Mouse (Mus musculus): ENCODE measurements at regions not wholly inside any gene's neighbourhood (a gene's known extent, or its start where the extent isn't known, plus 50 kb on each side); places are given as distances from the start of the nearest gene placed in this dataset.
"Not testable (repeated sequence)": the region's sequence is repeated elsewhere in the genome, so short reads cannot be mapped to it uniquely, and the experiment has no call there.

DNA sequence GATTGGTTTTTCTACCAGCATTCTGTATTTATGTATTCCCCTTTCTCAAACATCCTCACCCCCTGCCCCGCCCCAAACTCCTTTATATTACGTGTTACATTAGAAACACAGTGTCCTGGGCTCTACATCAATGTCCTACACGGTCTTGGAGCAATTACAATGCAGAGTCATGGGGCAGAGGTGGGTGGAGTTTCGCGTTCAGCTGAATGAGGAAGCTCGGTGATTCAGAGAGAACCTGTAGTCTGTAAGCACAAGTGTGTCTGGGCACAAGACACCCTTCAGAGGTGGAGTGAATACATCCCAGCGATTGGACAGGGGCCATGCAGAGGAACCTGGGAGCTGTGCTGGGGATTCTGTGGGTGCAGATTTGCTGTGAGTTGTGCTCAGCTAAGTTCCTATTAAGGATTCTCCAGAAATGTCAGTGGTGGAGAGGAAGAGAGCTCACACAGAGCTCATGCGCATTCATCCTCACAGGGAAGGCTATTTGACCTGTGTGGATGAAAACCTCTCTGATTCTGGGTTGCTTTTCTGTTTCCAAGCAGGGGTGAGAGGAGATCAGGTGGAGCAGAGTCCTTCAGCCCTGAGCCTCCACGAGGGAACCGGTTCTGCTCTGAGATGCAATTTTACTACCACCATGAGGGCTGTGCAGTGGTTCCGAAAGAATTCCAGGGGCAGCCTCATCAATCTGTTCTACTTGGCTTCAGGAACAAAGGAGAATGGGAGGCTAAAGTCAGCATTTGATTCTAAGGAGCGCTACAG lies 495.2 kb upstream of the Olfr1507 start:
- H3K27me3 ChIP-seq; H3K4me1 ChIP-seq; ATAC-seq (ENCODE audit: insufficient number of reproducible peaks, low FRiP score, low TSS enrichment, low read depth); H3K4me2 ChIP-seq (replicated peaks); H3K9me3 ChIP-seq (replicated peaks); H3K4me3 ChIP-seq (replicated peaks); H3K27ac ChIP-seq (replicated peaks); H3K9ac ChIP-seq; H3K36me3 ChIP-seq: not testable (repeated sequence)
- no CpG with 5 or more reads among the region's 12 CpGs for WGBS

DNA sequence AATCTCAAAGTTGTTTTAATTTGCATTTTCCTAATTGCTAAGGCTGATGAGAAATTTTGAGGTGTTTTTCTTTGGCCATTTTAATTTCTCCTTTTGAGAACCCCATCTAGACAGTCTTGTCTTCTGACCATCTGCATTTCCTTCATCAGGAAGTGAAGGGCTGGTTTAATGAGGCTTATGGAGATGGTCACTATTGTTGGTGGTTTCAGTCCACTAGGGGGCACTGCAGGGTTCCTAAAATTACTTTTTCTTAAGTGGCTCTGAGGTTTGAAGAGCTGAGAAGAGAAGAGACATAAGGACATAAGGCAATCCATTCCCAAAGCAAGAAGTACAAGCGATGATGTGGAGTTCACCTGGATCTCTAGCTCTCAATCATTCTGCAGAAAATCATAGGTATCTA lies 494.4 kb upstream of the Olfr1507 start:
- H3K9me3 ChIP-seq (replicated peaks); H3K4me1 ChIP-seq; H3K4me3 ChIP-seq (replicated peaks); H3K9ac ChIP-seq; H3K27ac ChIP-seq (replicated peaks); H3K36me3 ChIP-seq; H3K4me2 ChIP-seq (replicated peaks); ATAC-seq (ENCODE audit: insufficient number of reproducible peaks, low FRiP score, low TSS enrichment, low read depth); H3K27me3 ChIP-seq: not testable (repeated sequence)
- WGBS = 84% methylated on average over 1 of the region's 1 CpGs

DNA sequence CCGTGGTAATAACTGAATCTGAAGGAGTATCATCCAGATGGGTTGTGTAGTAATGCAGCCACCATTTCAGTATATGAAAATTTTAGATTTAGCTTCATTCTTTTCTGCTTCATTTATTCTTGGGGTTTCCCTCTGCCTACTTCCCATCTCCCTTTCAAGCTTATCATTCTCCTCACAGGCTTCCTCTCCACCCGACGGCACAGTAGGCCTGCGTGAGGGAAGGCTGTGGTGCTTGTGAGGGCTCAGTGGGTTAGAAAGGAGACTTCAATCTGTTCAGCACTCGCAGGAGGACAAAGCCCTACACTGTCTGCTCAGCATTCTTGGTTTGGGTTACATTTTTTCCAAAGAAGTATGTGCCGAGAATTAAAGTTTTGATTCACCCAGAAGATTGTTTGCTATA lies 493.0 kb upstream of the Olfr1507 start:
- not testable (repeated sequence) for H3K4me3 ChIP-seq (replicated peaks); H3K4me1 ChIP-seq; H3K9me3 ChIP-seq (replicated peaks); H3K27ac ChIP-seq (replicated peaks); H3K9ac ChIP-seq; H3K4me2 ChIP-seq (replicated peaks); H3K27me3 ChIP-seq; H3K36me3 ChIP-seq; ATAC-seq (ENCODE audit: insufficient number of reproducible peaks, low FRiP score, low TSS enrichment, low read depth)
- no CpG with 5 or more reads among the region's 6 CpGs for WGBS

DNA sequence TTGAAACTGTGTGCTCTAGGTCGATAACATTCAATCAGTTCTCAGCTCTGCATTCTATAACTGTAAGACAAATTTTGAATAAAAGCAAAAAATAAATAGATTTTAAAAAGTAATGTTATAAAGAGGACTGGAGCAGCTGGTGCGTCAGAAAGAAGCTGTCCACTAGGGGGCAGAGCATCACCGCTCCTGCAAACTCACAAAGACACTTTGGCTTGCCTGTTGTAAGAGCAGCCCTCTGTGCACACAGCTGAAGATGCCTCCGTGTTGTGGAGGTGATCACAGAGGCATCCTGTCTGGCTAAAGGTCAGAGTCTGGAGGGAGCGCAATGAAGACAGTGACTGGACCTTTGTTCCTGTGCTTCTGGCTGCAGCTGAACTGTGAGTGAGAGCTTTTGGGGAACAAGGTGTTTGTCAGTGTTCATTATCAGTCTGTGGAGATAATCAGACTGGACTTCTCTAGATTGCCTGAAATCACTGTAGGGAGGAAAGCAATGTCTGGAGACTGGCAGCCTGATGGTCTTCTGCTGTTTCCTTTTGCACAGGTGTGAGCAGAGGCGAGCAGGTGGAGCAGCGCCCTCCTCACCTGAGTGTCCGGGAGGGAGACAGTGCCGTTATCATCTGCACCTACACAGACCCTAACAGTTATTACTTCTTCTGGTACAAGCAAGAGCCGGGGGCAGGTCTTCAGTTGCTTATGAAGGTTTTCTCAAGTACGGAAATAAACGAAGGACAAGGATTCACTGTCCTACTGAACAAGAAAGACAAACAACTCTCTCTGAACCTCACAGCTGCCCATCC lies 476.9 kb upstream of the Olfr1507 start:
- not testable (repeated sequence) for H3K4me1 ChIP-seq; H3K27ac ChIP-seq (replicated peaks); H3K36me3 ChIP-seq; H3K9me3 ChIP-seq (replicated peaks); H3K4me3 ChIP-seq (replicated peaks); H3K27me3 ChIP-seq; ATAC-seq (ENCODE audit: insufficient number of reproducible peaks, low FRiP score, low TSS enrichment, low read depth); H3K4me2 ChIP-seq (replicated peaks); H3K9ac ChIP-seq
- no CpG with 5 or more reads among the region's 12 CpGs for WGBS

DNA sequence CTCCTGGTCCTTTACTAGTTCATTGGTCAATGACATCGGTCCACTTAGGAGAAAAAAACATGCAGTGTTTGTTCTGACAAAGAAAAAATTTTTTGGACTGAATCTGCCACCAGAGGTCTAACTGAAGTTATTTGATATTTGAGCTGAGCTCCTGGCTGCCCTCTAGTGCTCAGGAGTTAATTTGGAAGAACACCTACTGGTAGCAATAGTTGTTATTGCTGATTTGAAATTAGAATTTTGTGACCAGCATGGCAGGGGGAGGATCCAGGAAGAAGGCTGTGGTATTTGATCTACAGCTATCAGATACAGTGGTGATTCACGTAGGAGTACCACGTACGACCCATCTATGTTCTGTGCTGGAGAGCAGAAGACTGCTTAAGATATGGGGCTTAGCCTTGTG lies 466.6 kb upstream of the Olfr1507 start:
- 87% methylated on average over 3 of the region's 4 CpGs for WGBS
- ATAC-seq (ENCODE audit: insufficient number of reproducible peaks, low FRiP score, low TSS enrichment, low read depth); H3K9ac ChIP-seq; H3K4me2 ChIP-seq (replicated peaks); H3K27ac ChIP-seq (replicated peaks); H3K36me3 ChIP-seq; H3K27me3 ChIP-seq; H3K4me1 ChIP-seq; H3K9me3 ChIP-seq (replicated peaks); H3K4me3 ChIP-seq (replicated peaks): not testable (repeated sequence)

DNA sequence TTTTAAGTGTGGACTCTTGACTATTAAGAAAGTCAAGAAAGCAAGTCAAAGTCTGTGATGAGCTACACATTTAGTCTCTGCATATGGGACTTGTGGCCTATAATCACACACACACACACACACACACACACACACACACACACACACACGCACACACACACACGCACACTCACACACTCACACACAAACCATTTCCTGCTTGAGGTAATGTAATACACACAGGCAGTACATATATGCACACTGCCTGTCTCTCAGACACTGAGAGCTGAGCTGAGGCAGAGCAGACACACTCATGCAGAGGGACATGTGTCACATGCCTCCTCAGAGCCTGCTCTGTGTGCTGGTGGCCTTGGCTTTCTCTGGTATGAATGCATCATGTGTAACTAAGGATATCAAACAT lies 461.0 kb upstream of the Olfr1507 start:
- H3K9ac ChIP-seq; H3K36me3 ChIP-seq; H3K27me3 ChIP-seq; H3K4me1 ChIP-seq; ATAC-seq (ENCODE audit: insufficient number of reproducible peaks, low FRiP score, low TSS enrichment, low read depth); H3K4me3 ChIP-seq (replicated peaks); H3K4me2 ChIP-seq (replicated peaks); H3K27ac ChIP-seq (replicated peaks); H3K9me3 ChIP-seq (replicated peaks): not testable (repeated sequence)
- 83% methylated on average over 2 of the region's 2 CpGs for WGBS

DNA sequence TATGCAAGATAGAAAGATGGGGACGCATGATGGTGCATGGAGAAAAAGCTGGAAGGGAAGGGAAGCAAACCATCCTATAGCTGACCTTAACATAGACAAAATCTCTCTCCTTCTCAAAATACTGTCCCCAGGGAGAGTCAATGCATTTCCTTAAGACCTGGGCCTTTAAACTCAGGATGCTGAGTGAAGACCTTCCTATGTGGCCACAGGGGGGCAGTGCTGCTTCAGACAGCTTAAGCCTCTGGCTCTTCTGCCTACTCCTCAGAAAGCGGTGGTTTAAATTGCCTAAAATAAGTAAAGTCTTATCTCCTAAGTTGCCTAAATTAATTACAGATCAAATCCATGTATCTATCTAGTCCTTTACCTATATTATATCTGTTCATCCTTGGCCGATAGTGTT lies 449.4 kb upstream of the Olfr1507 start:
- not testable (repeated sequence) for H3K9me3 ChIP-seq (replicated peaks); H3K9ac ChIP-seq; ATAC-seq (ENCODE audit: insufficient number of reproducible peaks, low FRiP score, low TSS enrichment, low read depth); H3K4me1 ChIP-seq; H3K4me2 ChIP-seq (replicated peaks); H3K4me3 ChIP-seq (replicated peaks); H3K36me3 ChIP-seq; H3K27me3 ChIP-seq; H3K27ac ChIP-seq (replicated peaks)
- WGBS = no CpG with 5 or more reads among the region's 3 CpGs

DNA sequence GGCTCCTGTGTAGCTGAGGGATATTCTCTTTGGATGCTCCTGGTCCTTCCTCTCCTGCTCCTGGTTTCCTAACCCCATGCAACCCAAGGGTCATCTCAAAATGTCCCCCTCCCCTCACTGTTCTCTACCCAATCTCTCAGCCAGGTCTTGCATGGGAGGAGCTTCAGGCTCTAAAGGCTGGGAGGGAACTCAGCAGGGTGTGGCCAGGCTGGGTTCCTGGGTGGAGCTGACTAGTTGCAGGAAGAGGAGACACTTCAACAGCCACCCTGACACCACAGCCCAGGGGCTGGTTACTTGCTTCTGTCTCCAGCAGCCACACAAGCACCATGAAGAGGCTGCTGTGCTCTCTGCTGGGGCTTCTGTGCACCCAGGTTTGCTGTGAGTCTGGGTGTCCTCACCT lies 446.9 kb upstream of the Olfr1507 start:
- not testable (repeated sequence) for H3K9ac ChIP-seq; H3K9me3 ChIP-seq (replicated peaks); H3K4me2 ChIP-seq (replicated peaks); H3K4me1 ChIP-seq; ATAC-seq (ENCODE audit: insufficient number of reproducible peaks, low FRiP score, low TSS enrichment, low read depth); H3K27me3 ChIP-seq; H3K27ac ChIP-seq (replicated peaks); H3K4me3 ChIP-seq (replicated peaks); H3K36me3 ChIP-seq

DNA sequence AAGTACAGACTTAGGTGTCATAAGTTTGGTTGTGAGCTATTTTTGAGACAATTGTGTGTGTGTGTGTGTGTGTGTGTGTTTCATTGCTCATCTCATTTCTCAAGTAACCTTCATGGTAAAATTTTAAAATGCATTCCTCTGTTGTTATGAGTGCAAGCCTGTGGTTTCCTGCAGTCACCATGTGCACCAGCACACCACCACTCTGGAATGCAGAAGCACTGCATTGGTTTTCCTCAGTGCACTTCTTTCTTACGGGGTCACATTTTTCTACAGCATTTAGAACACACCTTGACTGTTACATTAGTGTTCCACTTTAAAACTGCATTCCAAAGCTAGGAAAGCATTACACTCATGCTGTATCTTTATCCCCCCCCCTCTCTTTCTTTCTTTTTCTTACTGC lies 446.2 kb upstream of the Olfr1507 start:
- not testable (repeated sequence) for ATAC-seq (ENCODE audit: insufficient number of reproducible peaks, low FRiP score, low TSS enrichment, low read depth); H3K9ac ChIP-seq; H3K4me1 ChIP-seq; H3K4me2 ChIP-seq (replicated peaks); H3K4me3 ChIP-seq (replicated peaks); H3K36me3 ChIP-seq; H3K27me3 ChIP-seq; H3K27ac ChIP-seq (replicated peaks); H3K9me3 ChIP-seq (replicated peaks)
- no CpG with 5 or more reads among the region's 1 CpGs for WGBS

DNA sequence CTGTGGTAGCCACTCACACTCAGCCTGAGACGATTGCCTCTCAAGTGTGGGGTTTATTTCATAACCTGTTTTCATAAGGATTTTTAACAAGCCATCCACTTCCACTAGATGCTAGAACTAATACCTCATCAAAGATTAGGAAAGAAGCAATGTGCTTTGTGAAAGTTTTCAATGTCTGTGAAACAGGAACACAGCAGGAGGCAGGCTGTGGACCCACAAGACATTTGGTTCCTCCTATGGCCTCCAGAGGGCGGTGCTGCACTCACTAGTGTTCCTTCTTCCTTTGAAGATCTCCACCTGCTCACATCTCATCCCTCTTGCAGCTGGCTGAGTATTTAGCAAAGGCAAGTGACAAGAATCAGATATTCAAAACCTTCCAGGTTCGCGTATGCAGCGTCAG lies 424.6 kb upstream of the Olfr1507 start:
- H3K27me3 ChIP-seq; H3K36me3 ChIP-seq; H3K4me2 ChIP-seq (replicated peaks); H3K4me1 ChIP-seq; ATAC-seq (ENCODE audit: insufficient number of reproducible peaks, low FRiP score, low TSS enrichment, low read depth); H3K27ac ChIP-seq (replicated peaks); H3K9me3 ChIP-seq (replicated peaks); H3K9ac ChIP-seq; H3K4me3 ChIP-seq (replicated peaks): not testable (repeated sequence)
- no CpG with 5 or more reads among the region's 5 CpGs for WGBS

DNA sequence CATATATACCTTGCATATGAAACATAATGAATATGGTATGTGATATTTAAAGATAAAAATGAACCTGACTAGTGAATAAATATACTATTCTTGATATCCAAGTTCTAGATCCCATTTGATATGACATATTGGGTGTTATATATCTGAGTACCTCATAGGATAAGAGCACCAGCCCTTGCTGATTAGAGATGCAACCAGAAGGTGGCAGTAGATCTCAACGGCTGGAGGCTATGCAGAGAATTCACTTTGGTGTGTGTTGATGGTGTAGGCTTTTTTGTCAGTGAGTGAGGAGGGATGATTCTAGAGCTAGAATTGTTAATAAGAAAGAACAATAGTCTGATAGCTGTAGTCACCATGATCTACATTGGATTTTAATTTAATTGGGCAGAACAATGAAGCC lies 418.3 kb upstream of the Olfr1507 start:
- no CpG with 5 or more reads among the region's 1 CpGs for WGBS
- ATAC-seq (ENCODE audit: insufficient number of reproducible peaks, low FRiP score, low TSS enrichment, low read depth) = not testable (repeated sequence)

DNA sequence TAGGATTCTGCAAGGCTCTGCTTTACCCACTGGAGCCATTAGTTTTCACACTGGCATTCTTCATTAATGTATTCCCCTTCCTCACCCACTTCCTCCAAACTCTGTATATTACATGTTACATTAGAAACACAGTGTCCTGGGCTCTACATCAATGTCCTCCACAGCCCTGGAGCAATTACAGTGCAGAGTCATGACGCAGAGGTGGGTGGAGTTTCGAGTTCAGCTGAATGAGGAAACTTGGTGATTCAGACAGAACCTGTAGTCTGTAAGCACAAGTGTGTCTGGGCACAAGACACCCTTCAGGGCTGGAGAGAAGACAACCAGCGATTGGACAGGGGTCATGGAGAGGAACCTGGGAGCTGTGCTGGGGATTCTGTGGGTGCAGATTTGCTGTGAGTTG lies 404.1 kb upstream of the Olfr1507 start:
- H3K9me3 ChIP-seq (replicated peaks); H3K4me3 ChIP-seq (replicated peaks); H3K27ac ChIP-seq (replicated peaks); H3K9ac ChIP-seq; H3K4me2 ChIP-seq (replicated peaks); H3K36me3 ChIP-seq; H3K27me3 ChIP-seq; ATAC-seq (ENCODE audit: insufficient number of reproducible peaks, low FRiP score, low TSS enrichment, low read depth); H3K4me1 ChIP-seq: not testable (repeated sequence)
- WGBS = no CpG with 5 or more reads among the region's 3 CpGs

More for the DNA sequence above, 418.3 kb upstream of the Olfr1507 start:
- not testable (repeated sequence) for H3K4me2 ChIP-seq (replicated peaks); H3K4me1 ChIP-seq; H3K27ac ChIP-seq (replicated peaks); H3K36me3 ChIP-seq; H3K9me3 ChIP-seq (replicated peaks); H3K9ac ChIP-seq; H3K4me3 ChIP-seq (replicated peaks); H3K27me3 ChIP-seq

Data from embryonic facial prominence, embryonic 15.5 days (tissue).